Mouse (Mus musculus) spleen, adult 2 months (tissue): ENCODE data around the gene Btbd10. TPM values are rescaled to one million over a fixed set of nuclear protein-coding genes. Genes with fewer than 3 reads are reported as not detected.

Experiments used
- DNase-seq, 2 experiments: peaks; one replicate each; pipeline versions ENCODE4 v3.0.0 to v3.0.0-alpha.2; 2012 to 2021; ENCODE audit warnings: low spot score in 2 of 2, low read depth in 1 of 2
- H3K27ac ChIP-seq: fragments of 200-500 bp; 2 replicates; pipeline ENCODE4 v1.5.1; 2012; ENCODE audit warnings: low read length, inconsistent platforms; ENCODE audit not compliant: insufficient read depth
- H3K27me3 ChIP-seq: fragments of 200-500 bp; 2 replicates; pipeline ENCODE4 v1.6.1; 2012; ENCODE audit warnings: mild to moderate bottlenecking, moderate library complexity, low read length, inconsistent platforms; ENCODE audit not compliant: control insufficient read depth, insufficient read depth
- H3K36me3 ChIP-seq: fragments of 200-500 bp; 2 replicates; pipeline ENCODE4 v1.6.1; 2012; ENCODE audit warnings: mild to moderate bottlenecking, low read length, inconsistent platforms; ENCODE audit not compliant: control insufficient read depth, insufficient read depth
- H3K4me1 ChIP-seq: fragments of 200-500 bp; 2 replicates; pipeline ENCODE4 v1.6.1; 2011; ENCODE audit warnings: inconsistent platforms; ENCODE audit not compliant: control insufficient read depth, insufficient read depth, insufficient read length
- H3K4me3 ChIP-seq: fragments of 200-500 bp; 2 replicates; pipeline ENCODE4 v1.5.1; 2011; ENCODE audit warnings: mild to moderate bottlenecking, inconsistent platforms; ENCODE audit not compliant: insufficient read depth, insufficient read length; ENCODE audit errors: extremely low read depth
- CTCF ChIP-seq: fragments of 200-500 bp; IDR thresholded peaks from 2 replicates; pipeline ENCODE4 v1.5.1; 2011; ENCODE audit warnings: mild to moderate bottlenecking, inconsistent platforms; ENCODE audit not compliant: insufficient read depth, insufficient read length, insufficient replicate concordance; ENCODE audit errors: extremely low read depth
- POLR2A ChIP-seq: fragments of 200-500 bp; IDR thresholded peaks from 2 replicates; pipeline ENCODE4 v1.6.1; 2011; ENCODE audit warnings: low read depth, low read length, inconsistent platforms
- WGBS: fragments of 180-500 bp; shearing (Covaris S2); methylation state at CpG from one replicate; pipeline ENCODE4 v1.1.7; 2018; 5-methylcytosine and 5-hydroxymethylcytosine counted together
- polyA plus RNA-seq: library from polyadenylated mRNA; depleted of rRNA; stranded (reverse); fragments of >200 nt; gene quantifications from 2 replicates; pipeline ENCODE4 v1.2.3, GENCODE M21; 2012

The Btbd10 gene
- polyA plus RNA-seq, 1 experiment, result 8.2 TPM

DNA sequence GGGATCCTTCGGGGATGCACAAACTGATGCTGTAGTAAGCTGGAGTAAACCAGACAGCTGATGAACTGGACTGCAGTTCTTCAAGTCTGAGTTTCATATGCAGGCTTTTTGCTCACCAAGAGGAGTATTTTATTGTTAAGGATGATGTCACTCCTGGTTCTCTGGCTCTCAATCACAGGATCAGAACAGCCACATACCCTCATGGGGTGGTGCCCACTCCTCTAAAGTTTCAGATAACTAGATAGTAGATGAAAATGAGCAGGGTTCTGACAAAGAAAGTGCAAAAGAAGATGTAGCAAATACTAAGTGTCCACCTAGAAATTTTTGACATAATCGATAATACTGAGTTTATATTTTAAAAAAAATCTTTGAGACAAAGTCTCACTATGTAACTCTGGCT, 19.3 kb upstream of the Btbd10 start, which contains the start of gene Pth:
TSS of gene Pth (minus strand) at position 101 of the 400 bp plus-strand sequence.
- no peak for TF ChIP-seq POLR2A
- no peak for TF ChIP-seq CTCF
- Histone ChIP-seq H3K4me1 (no peaks in the 10 kb centered on the region), H3K27ac (no peak within 1 kb of the TSS), H3K4me3 (no peak within 1 kb of the TSS), H3K27me3 (no peaks in the 10 kb centered on the region), H3K36me3 (no peaks in the 10 kb centered on the region)
- no peak for DNase-seq
- 88% methylated on average over 2 of the region's 2 CpGs for WGBS

DNA sequence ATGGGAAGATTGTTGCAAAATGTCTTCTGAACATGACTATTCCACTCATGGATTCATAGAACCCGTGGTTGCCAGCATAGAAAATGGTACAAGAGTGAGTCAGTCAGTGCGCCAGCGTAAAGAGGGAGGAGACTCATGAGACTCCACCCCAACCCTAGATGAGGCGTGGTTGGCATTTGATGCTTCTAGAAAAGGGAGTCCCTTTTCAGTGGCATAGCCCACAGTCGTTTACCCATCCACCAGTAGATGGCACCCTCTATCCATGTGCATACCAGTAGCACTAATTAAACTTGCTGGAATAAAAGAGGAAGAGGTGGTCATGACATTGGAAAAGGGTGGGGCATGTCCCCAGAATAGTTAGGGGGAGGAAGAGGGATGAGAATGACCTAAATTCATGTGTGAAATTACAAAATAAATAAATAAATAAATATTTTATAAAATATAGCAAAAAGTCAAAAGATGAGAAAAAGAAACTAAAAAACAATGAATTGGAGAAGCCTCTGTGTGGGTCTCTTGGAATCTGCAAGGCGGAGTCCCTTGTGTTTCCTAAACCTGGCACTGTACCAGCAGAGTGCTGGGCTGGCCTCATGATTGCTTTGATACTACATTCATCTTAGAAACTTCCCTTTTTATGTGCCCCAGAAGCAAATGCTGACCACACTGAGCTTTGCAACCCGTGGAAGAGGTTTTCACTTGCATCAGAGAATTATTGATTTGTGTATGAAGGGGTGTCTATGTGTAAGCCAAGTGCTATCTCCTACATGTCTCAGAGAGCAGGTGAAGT, 8.9 kb upstream of the Btbd10 start:
- Histone ChIP-seq H3K36me3 (no peaks in the 10 kb centered on the region), H3K27me3 (no peaks in the 10 kb centered on the region), H3K4me1 (no peaks in the 10 kb centered on the region), H3K4me3 (no peak overlapping the region), H3K27ac (no peak overlapping the region)
- WGBS, result 4% methylated on average over 7 of the region's 7 CpGs
- peak; percentile 42 to 77 for DNase-seq
- no peak for TF ChIP-seq POLR2A
- peak; percentile 52; the same call in 1 of the 2 replicates for TF ChIP-seq CTCF

DNA sequence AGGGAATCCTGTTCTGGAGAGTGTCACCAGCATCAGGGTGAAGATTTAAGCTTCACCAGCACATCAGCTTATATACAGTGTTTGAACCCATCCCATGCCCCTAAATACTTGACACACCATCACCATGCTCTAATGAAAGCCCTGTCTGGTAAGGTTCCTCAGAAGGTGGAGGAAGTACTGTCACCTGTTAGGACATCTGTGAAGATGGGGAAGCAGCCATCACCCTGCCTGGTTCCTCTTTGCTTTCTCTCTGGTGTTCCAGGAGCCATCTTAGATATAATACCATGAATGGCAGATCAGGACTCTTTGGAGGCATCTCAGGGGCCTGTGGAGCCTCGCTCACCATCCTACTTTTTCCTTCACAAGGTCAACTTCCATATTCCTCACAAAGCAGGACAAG, 3.5 kb upstream of the Btbd10 start:
- Histone ChIP-seq H3K36me3 (no peaks in the 10 kb centered on the region), H3K27me3 (no peaks in the 10 kb centered on the region), H3K4me3 (no peak overlapping the region), H3K4me1 (peaks cover 2% of the 10 kb centered on the region; the same call in 1 of the 2 replicates), H3K27ac (no peak overlapping the region)
- DNase-seq, result no peak
- 89% methylated on average over 1 of the region's 1 CpGs for WGBS
- TF ChIP-seq CTCF (no peak), POLR2A (no peak)

DNA sequence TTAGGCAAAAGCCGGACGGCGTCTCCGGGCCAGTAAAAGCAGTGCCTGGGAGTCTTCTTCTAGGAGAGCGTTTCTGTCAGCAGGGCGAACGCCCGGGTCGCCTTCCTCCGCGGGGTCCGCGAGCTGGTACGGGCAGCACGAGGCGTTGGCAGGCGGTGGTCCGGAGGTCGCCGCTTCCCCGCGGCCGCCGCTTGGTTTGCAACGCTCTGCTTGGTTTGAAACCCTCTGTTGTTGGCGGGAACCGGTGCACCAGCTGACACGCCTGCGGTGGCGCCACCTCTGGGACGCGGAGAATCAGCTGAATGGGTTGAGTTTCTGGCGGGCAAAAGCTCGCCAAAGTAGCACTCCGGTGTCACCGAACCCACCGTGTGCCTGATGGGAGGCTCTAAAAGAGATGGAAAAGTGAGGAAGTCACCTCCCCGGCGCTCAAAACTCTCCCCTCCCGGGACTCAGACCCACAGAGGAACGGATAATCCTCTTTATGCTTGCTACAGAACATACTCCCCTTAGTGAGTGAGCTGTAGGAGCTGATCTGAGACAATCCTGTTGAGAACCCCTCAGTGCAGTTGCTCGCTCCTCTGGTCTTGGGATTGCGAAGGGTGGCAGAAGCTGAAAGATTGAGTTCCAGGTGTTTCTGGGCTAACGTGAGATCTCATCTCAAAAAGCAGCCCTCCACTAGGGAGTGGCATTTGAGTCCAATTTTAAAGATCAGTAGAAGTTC, 588 bp upstream of the Btbd10 start:
- DNase-seq, result peak; percentile 50 to 76
- TF ChIP-seq POLR2A, result no peak
- TF ChIP-seq CTCF, result 0 out of 2 replicates have a peak, but pooled peaks have one; percentile 12
- H3K27me3 ChIP-seq, result no peaks in the 10 kb centered on the region
- peaks cover 2% of the 10 kb centered on the region; the same call in 1 of the 2 replicates for H3K4me1 ChIP-seq
- H3K4me3 ChIP-seq, result peak overlapping the region; percentile 84
- WGBS, result under 1% methylated on average over 44 of the region's 44 CpGs
- peak overlapping the region; percentile 58 for H3K27ac ChIP-seq
- H3K36me3 ChIP-seq, result no peaks in the 10 kb centered on the region

DNA sequence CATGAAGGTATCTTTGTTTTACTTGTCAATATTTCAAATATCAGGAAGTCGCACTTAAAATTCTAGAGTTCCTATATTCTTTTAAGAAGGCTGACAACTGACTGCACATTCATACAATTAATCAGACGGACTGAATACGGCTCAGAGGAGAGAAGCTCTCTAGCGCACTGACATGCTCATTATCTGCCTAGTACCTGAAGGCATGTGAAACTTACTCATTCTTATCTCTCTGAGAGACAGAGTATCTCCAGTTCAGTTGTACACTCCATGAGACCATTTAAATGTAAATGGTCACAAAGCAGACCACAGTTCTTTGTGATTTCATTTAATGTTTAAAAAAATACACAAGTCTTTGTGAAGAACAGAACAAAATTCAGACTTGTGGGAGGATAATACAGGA, 1.8 kb downstream of the Btbd10 start:
- no peak overlapping the region for H3K27ac ChIP-seq
- WGBS, result 84% methylated on average over 4 of the region's 4 CpGs
- no peak for TF ChIP-seq POLR2A
- no peak for TF ChIP-seq CTCF

DNA sequence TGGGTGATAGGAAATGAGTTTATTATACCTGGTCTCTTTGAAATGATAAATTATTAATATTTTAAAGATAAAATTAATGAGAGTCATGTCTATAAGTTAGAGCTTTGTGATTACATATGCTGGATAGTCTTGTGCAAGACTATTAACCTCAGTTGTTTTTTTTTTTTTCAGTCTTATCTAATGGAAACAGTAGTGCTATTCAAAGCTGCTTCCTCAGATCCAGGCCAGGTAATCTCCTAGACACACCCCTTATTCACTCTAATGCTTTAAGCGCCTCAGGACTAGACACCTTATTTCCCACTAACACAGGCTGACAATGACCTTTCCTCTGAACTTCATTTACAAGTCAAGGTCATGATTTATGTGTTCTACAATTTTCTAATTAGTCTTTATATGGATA, 20.1 kb downstream of the Btbd10 start:
- H3K4me3 ChIP-seq, result no peak overlapping the region
- H3K27me3 ChIP-seq, result no peaks in the 10 kb centered on the region
- H3K27ac ChIP-seq, result no peak overlapping the region
- H3K36me3 ChIP-seq, result no peaks in the 10 kb centered on the region
- no peaks in the 10 kb centered on the region for H3K4me1 ChIP-seq
- WGBS, result 85% methylated on average over 1 of the region's 1 CpGs
- DNase-seq, result no peak
- TF ChIP-seq POLR2A (no peak), CTCF (no peak)

More for the DNA sequence above, 1.8 kb downstream of the Btbd10 start:
- Histone ChIP-seq H3K36me3 (no peaks in the 10 kb centered on the region), H3K4me1 (no peaks in the 10 kb centered on the region; the same call in 1 of the 2 replicates), H3K27me3 (no peaks in the 10 kb centered on the region), H3K4me3 (no peak overlapping the region)
- DNase-seq, result no peak

DNA sequence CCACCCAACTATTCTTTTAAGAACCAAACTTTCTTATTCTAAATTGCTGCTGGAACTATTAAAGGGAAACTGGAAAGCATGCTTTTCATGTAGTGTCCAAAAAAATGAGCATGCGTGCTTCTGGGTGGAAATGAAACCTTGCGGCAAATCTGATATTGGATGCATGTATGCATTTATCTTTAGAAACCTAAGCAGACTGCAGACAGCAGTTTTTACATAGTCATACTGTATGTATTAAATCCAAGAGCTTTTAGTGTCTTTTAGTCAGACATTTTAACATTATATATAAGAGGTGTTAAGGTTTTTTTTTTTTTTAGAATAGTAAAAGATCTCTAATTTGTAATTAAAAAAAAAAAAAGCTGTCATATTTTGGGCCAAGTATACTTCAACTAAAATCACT, 21.5 kb downstream of the Btbd10 start:
- TF ChIP-seq CTCF (no peak), POLR2A (no peak)
- WGBS, result 91% methylated on average over 2 of the region's 2 CpGs
- Histone ChIP-seq H3K27ac (no peak overlapping the region), H3K27me3 (no peaks in the 10 kb centered on the region), H3K4me3 (no peak overlapping the region), H3K4me1 (no peaks in the 10 kb centered on the region), H3K36me3 (no peaks in the 10 kb centered on the region)
- no peak for DNase-seq
